Mouse (Mus musculus): Measurements from ENCODE around the gene Fut11. TPM values are rescaled to one million over a fixed set of nuclear protein-coding genes. Genes with fewer than 3 reads are reported as not detected.

Fut11 gene
- polyA plus RNA-seq, 1 experiment from 2014 or later, result 19.9 TPM

GRCm38 (mm10) chr14:20750503-20750902, 55.7 kb downstream of the Fut11 start:
- no peak for ATAC-seq (ENCODE audit: low FRiP score, low TSS enrichment)
- Histone ChIP-seq H3K27me3 (ENCODE audit: control insufficient read depth, insufficient read depth, low read length) (no peaks in the 10 kb centered on the region), H3K4me1 (ENCODE audit: control insufficient read depth, insufficient read depth, low read length) (no peaks in the 10 kb centered on the region), H3K4me3 (ENCODE audit: low read length) (no peak overlapping the region), H3K27ac (ENCODE audit: low read depth, low read length) (no peak overlapping the region), H3K36me3 (ENCODE audit: control insufficient read depth, insufficient read depth, low read length) (peaks cover 25% of the 10 kb centered on the region), H3K9me3 (ENCODE audit: control insufficient read depth, low read length) (no peaks in the 10 kb centered on the region), H3K4me2 (replicated peaks; ENCODE audit: low read depth, low read length) (no peak overlapping the region), H3K9ac (ENCODE audit: low read depth, low read length) (no peak overlapping the region)
- WGBS, result 57% methylated on average over 5 of the region's 5 CpGs

Small RNAs within 50 kb of the gene (microRNA-seq; reads per million reads assigned to microRNA genes)
- gene Mir6946, result 1.3 reads per million

Other genes with a start within 250 kb of the Fut11 start
- 0.39 and 0.72 TPM in 2 replicates for gene Cfap70, start 242.7 kb upstream of the Fut11 start, polyA plus RNA-seq (2014; fragmentation: Nextera tagmentation; extraction: Ambion mirVana)
- 29.4 and 33.7 TPM in 2 replicates for gene Anxa7, start 214.8 kb upstream of the Fut11 start, polyA plus RNA-seq (2014; fragmentation: Nextera tagmentation; extraction: Ambion mirVana)
- gene Mss51, start 198.1 kb upstream of the Fut11 start, polyA plus RNA-seq (2014; fragmentation: Nextera tagmentation; extraction: Ambion mirVana), result 1.0 and 2.0 TPM in 2 replicates
- gene Ppp3cb, start 148.4 kb upstream of the Fut11 start, polyA plus RNA-seq (2014; fragmentation: Nextera tagmentation; extraction: Ambion mirVana), result 57.3 and 65.0 TPM in 2 replicates
- 4.8 and 10.3 TPM in 2 replicates for gene Usp54, start 53.9 kb upstream of the Fut11 start, polyA plus RNA-seq (2014; fragmentation: Nextera tagmentation; extraction: Ambion mirVana)
- 1.4 and 1.6 TPM in 2 replicates for gene Myoz1, start 38.4 kb upstream of the Fut11 start, polyA plus RNA-seq (2014; fragmentation: Nextera tagmentation; extraction: Ambion mirVana)
- 0.24 and 0.26 TPM in 2 replicates for gene Synpo2l, start 26.6 kb upstream of the Fut11 start, polyA plus RNA-seq (2014; fragmentation: Nextera tagmentation; extraction: Ambion mirVana)
- gene Sec24c, start 20.7 kb upstream of the Fut11 start, polyA plus RNA-seq (2014; fragmentation: Nextera tagmentation; extraction: Ambion mirVana), result 47.7 and 93.8 TPM in 2 replicates
- gene Chchd1, start 8.0 kb downstream of the Fut11 start, polyA plus RNA-seq (2014; fragmentation: Nextera tagmentation; extraction: Ambion mirVana), result 218 and 327 TPM in 2 replicates
- gene Zswim8, start 12.6 kb downstream of the Fut11 start, polyA plus RNA-seq (2014; fragmentation: Nextera tagmentation; extraction: Ambion mirVana), result 30.1 and 32.1 TPM in 2 replicates
- gene Ndst2, start 39.6 kb downstream of the Fut11 start, polyA plus RNA-seq (2014; fragmentation: Nextera tagmentation; extraction: Ambion mirVana), result 21.3 and 32.1 TPM in 2 replicates
- gene Camk2g, start 99.1 kb downstream of the Fut11 start, polyA plus RNA-seq (2014; fragmentation: Nextera tagmentation; extraction: Ambion mirVana), result 33.6 and 50.2 TPM in 2 replicates
- 3.7 and 4.2 TPM in 2 replicates for gene Plau, start 141.7 kb downstream of the Fut11 start, polyA plus RNA-seq (2014; fragmentation: Nextera tagmentation; extraction: Ambion mirVana)
- 19.1 and 42.4 TPM in 2 replicates for gene Vcl, start 234.4 kb downstream of the Fut11 start, polyA plus RNA-seq (2014; fragmentation: Nextera tagmentation; extraction: Ambion mirVana)